Mouse (Mus musculus) liver, embryonic 14.5 days (tissue): Measurements from ENCODE around the gene Kcna10. TPM values are rescaled to one million over a fixed set of nuclear protein-coding genes. Genes with fewer than 3 reads are reported as not detected.

ENCODE experiments used
- ATAC-seq: fragments of 200-750 bp; cut with Nextera tagmentation; 2 replicates; pipeline ENCODE4 v1.8.0; 2017; ENCODE audit warnings: moderate number of reproducible peaks, mild to moderate bottlenecking, moderate library complexity; ENCODE audit not compliant: insufficient read depth
- DNase-seq, 3 experiments: peaks; one replicate each; pipeline ENCODE4 v3.0.0-alpha.2; 2012 to 2013; ENCODE audit warnings: low read depth in 3 of 3, low spot score in 3 of 3
- H3K27ac ChIP-seq: fragments of 300-500 bp; sonication (generic); 2 replicates; pipeline ENCODE4 v1.5.1; 2014; ENCODE audit warnings: moderate library complexity, mild to moderate bottlenecking, control low read depth, inconsistent platforms
- H3K27me3 ChIP-seq: fragments of 300-500 bp; sonication (generic); 2 replicates; pipeline ENCODE4 v1.6.1; 2014; ENCODE audit warnings: mild to moderate bottlenecking, low read length, moderate library complexity; ENCODE audit not compliant: control insufficient read depth, insufficient read depth
- H3K36me3 ChIP-seq: fragments of 300-500 bp; sonication (generic); replicated peaks from 2 replicates; pipeline ENCODE4 v1.6.1; 2014; ENCODE audit warnings: low read depth; ENCODE audit not compliant: control insufficient read depth, insufficient read depth
- H3K4me1 ChIP-seq, 2 experiments: fragments of 200-500 bp in 1 of 2; fragments of 300-500 bp in 1 of 2; sonication (generic) in 1 of 2; replicated peaks; 2 replicates each; pipeline ENCODE4 v1.6.1; 2012 to 2014; ENCODE audit warnings: antibody characterized with exemption in 1 of 2, inconsistent platforms in 1 of 2, low read length in 1 of 2; ENCODE audit not compliant: control insufficient read depth in 2 of 2, insufficient read depth in 2 of 2
- H3K4me2 ChIP-seq: fragments of 300-500 bp; sonication (generic); 2 replicates; pipeline ENCODE4 v1.6.1; 2014; ENCODE audit warnings: low read depth, mild to moderate bottlenecking, control low read depth, moderate library complexity
- H3K4me3 ChIP-seq, 2 experiments: fragments of 200-500 bp in 1 of 2; fragments of 300-500 bp in 1 of 2; sonication (generic) in 1 of 2; 2 replicates each; pipeline ENCODE4 v1.5.1; 2012 to 2014; ENCODE audit warnings: low read depth in 2 of 2, low read length in 2 of 2, mild to moderate bottlenecking in 2 of 2, control low read depth in 1 of 2, inconsistent platforms in 1 of 2, moderate library complexity in 1 of 2; ENCODE audit not compliant: insufficient read depth in 1 of 2
- H3K9ac ChIP-seq: fragments of 300-500 bp; sonication (generic); replicated peaks from 2 replicates; pipeline ENCODE4 v1.6.1; 2014; ENCODE audit warnings: mild to moderate bottlenecking, control low read depth, moderate library complexity
- H3K9me3 ChIP-seq: fragments of 300-500 bp; sonication (generic); 2 replicates; pipeline ENCODE4 v1.6.1; 2016; ENCODE audit warnings: low read length, mixed read lengths; ENCODE audit not compliant: control insufficient read depth
- CTCF ChIP-seq: IDR thresholded peaks from 2 replicates; pipeline ENCODE4 v1.5.1; 2016; ENCODE audit warnings: antibody characterized with exemption, low read depth, control low read depth
- EP300 ChIP-seq: IDR thresholded peaks from 2 replicates; pipeline ENCODE4 v1.6.1; 2016; ENCODE audit warnings: antibody characterized with exemption, low read depth
- WGBS: fragments of 180-500 bp; shearing (Covaris S2); extraction: QIAGEN DNeasy Blood & Tissue Kit; methylation state at CpG from one replicate; pipeline ENCODE4 v1.1.7; 2014; ENCODE audit not compliant: insufficient replicate concordance; 5-methylcytosine and 5-hydroxymethylcytosine counted together
- polyA plus RNA-seq, 2 experiments: library from polyadenylated mRNA; depleted of rRNA in 1 of 2; stranded (reverse) in 1 of 2; unstranded in 1 of 2; fragments of >200 nt; fragmentation: Nextera tagmentation in 1 of 2; extraction: Ambion mirVana in 1 of 2; gene quantifications; 2 replicates each; pipeline versions ENCODE4 v1.2.1 to v1.2.3; 2012 to 2014

The Kcna10 gene
- polyA plus RNA-seq, 2 experiments: not detected

- H3K4me3 ChIP-seq: no peak overlapping the region
- 65% methylated on average over 7 of the region's 7 CpGs for WGBS
- no peak for DNase-seq
- no peak for TF ChIP-seq EP300
- TF ChIP-seq CTCF: no peak
- no peaks in the 10 kb centered on the region for H3K9me3 ChIP-seq
- no peaks in the 10 kb centered on the region for H3K36me3 ChIP-seq
- H3K27ac ChIP-seq: no peak overlapping the region
- no peaks in the 10 kb centered on the region for H3K4me1 ChIP-seq
- H3K9ac ChIP-seq: no peak overlapping the region
- H3K4me2 ChIP-seq: no peak overlapping the region
- no peak for ATAC-seq
- H3K27me3 ChIP-seq: no peaks in the 10 kb centered on the region
These were observed 35.7 kb downstream of the Kcna10 start for GRCm38 (mm10) chr3:107218572-107218971.

- no peak for ATAC-seq
- Histone ChIP-seq H3K36me3 (no peaks in the 10 kb centered on the region), H3K4me3 (no peak within 1 kb of the TSS), H3K4me1 (no peaks in the 10 kb centered on the region), H3K4me2 (no peak within 1 kb of the TSS), H3K9ac (no peak within 1 kb of the TSS), H3K27me3 (no peaks in the 10 kb centered on the region), H3K27ac (no peak within 1 kb of the TSS), H3K9me3 (no peaks in the 10 kb centered on the region)
- no peak for DNase-seq
- TF ChIP-seq CTCF (no peak), EP300 (no peak)
- 58% methylated on average over 10 of the region's 10 CpGs for WGBS
These were observed 38.8 kb downstream of the Kcna10 start, which contains the start of gene Cym for GRCm38 (mm10) chr3:107221608-107222007. Cym (minus strand) TSS chr3:107221732.

GRCm38 (mm10) chr3:107223230-107223629 is 40.4 kb downstream of the Kcna10 start:
- no peak overlapping the region for H3K4me2 ChIP-seq
- H3K9me3 ChIP-seq: no peaks in the 10 kb centered on the region
- 36% methylated on average over 1 of the region's 1 CpGs for WGBS
- DNase-seq (no peak), ATAC-seq (no peak)
- no peak overlapping the region for H3K27ac ChIP-seq
- no peaks in the 10 kb centered on the region for H3K4me1 ChIP-seq
- no peaks in the 10 kb centered on the region for H3K27me3 ChIP-seq
- H3K4me3 ChIP-seq: no peak overlapping the region
- no peaks in the 10 kb centered on the region for H3K36me3 ChIP-seq
- TF ChIP-seq CTCF: no peak
- H3K9ac ChIP-seq: no peak overlapping the region

GRCm38 (mm10) chr3:107225820-107226219 is 43.0 kb downstream of the Kcna10 start:
- Histone ChIP-seq H3K9me3 (no peaks in the 10 kb centered on the region), H3K4me3 (no peak overlapping the region), H3K4me1 (peaks cover 0 to 2% of the 10 kb centered on the region in 2 experiments; a peak in 1 of 4 replicates), H3K9ac (no peak overlapping the region), H3K27ac (no peak overlapping the region), H3K27me3 (no peaks in the 10 kb centered on the region), H3K36me3 (no peaks in the 10 kb centered on the region), H3K4me2 (no peak overlapping the region)
- DNase-seq (no peak), ATAC-seq (no peak)
- 73% methylated on average over 5 of the region's 5 CpGs for WGBS
- TF ChIP-seq EP300 (no peak), CTCF (no peak)

DNA sequence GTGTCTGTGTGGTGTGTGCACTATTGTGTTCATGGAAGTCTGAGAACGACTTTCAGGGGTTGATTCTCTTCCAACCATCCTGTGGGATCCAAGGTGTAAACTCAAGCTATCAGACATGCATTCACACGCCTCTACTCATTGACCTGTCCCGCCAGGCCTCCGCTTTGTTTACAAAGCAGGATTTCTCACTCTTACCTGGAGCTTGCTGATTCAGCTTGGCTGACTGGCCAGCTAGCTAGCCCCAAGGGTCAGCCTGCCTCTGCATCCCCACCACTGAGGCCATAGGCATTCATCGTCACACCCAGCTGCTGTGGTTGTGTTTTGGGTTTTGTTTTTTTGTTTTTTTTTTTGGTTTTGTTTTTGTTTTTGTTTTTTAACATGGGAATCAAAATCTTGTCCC is 46.4 kb downstream of the Kcna10 start:
- no peaks in the 10 kb centered on the region for H3K9me3 ChIP-seq
- H3K4me1 ChIP-seq: peaks cover 0 to 2% of the 10 kb centered on the region in 2 experiments; a peak in 1 of 4 replicates
- no peak overlapping the region for H3K27ac ChIP-seq
- H3K36me3 ChIP-seq: no peaks in the 10 kb centered on the region
- H3K4me2 ChIP-seq: no peak overlapping the region
- no peak for ATAC-seq
- WGBS: 51% methylated on average over 5 of the region's 5 CpGs
- no peak overlapping the region for H3K4me3 ChIP-seq
- no peak overlapping the region for H3K9ac ChIP-seq
- TF ChIP-seq EP300 (no peak), CTCF (no peak)
- DNase-seq: no peak
- H3K27me3 ChIP-seq: no peaks in the 10 kb centered on the region
